Mouse (Mus musculus): ENCODE data around the gene Cracr2b. TPM values are rescaled to one million over a fixed set of nuclear protein-coding genes. Genes with fewer than 3 reads are reported as not detected.

The Cracr2b gene
- polyA plus RNA-seq, 1 experiment from 2014 or later, result 4.6 TPM

- Histone ChIP-seq H3K4me2 (ENCODE audit: low read length) (peak overlapping the region; percentile 67), H3K9ac (replicated peaks; ENCODE audit: low read length) (peak overlapping the region; percentile 75; the same call in 1 of the 2 replicates), H3K4me1 (ENCODE audit: control insufficient read depth, insufficient read depth, low read length) (peaks cover 40% of the 10 kb centered on the region), H3K27me3 (ENCODE audit: control insufficient read depth, insufficient read depth, low read length) (peaks cover 22% of the 10 kb centered on the region), H3K4me3 (replicated peaks; ENCODE audit: low read depth, low read length) (0 out of 2 replicates have a peak overlapping the region, but pooled peaks have one; percentile 54), H3K27ac (replicated peaks; ENCODE audit: low read depth, low read length) (no peak overlapping the region), H3K9me3 (ENCODE audit: control insufficient read depth, low read length) (no peaks in the 10 kb centered on the region), H3K36me3 (ENCODE audit: control insufficient read depth, insufficient read depth, low read length) (peaks cover 29% of the 10 kb centered on the region)
- 89% methylated on average over 18 of the region's 18 CpGs for WGBS
- ATAC-seq (ENCODE audit: low FRiP score, low TSS enrichment), result no peak
- no peak for DNase-seq
Measured at GRCm38 (mm10) chr7:141469901-141470636, 9.2 kb downstream of the Cracr2b start.

DNA sequence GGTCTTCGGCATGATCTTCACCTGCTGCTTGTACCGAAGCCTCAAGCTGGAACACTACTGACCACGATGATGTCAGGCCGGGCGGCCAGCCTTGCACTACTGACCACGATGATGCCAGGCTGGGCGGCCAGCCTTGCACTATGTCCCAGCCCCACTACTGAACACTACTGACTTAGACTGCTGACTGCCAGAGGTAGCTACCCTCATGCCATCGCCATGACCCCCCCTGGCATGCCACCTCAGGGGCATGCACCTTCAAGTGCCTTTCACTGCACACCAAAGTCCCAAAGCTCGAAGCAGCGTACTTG, 9.7 kb downstream of the Cracr2b start:
- H3K4me2 ChIP-seq (ENCODE audit: low read length), result no peak overlapping the region
- H3K27ac ChIP-seq (replicated peaks; ENCODE audit: low read depth, low read length), result no peak overlapping the region
- peaks cover 41% of the 10 kb centered on the region for H3K4me1 ChIP-seq (ENCODE audit: control insufficient read depth, insufficient read depth, low read length)
- 95% methylated on average over 10 of the region's 10 CpGs for WGBS
- H3K9me3 ChIP-seq (ENCODE audit: control insufficient read depth, low read length), result no peaks in the 10 kb centered on the region
- H3K9ac ChIP-seq (replicated peaks; ENCODE audit: low read length), result no peak overlapping the region
- DNase-seq, result no peak
- peaks cover 29% of the 10 kb centered on the region for H3K36me3 ChIP-seq (ENCODE audit: control insufficient read depth, insufficient read depth, low read length)
- peaks cover 17% of the 10 kb centered on the region for H3K27me3 ChIP-seq (ENCODE audit: control insufficient read depth, insufficient read depth, low read length)
- ATAC-seq (ENCODE audit: low FRiP score, low TSS enrichment), result no peak
- H3K4me3 ChIP-seq (replicated peaks; ENCODE audit: low read depth, low read length), result no peak overlapping the region

GRCm38 (mm10) chr7:141471236-141471635, 10.3 kb downstream of the Cracr2b start:
- no peak overlapping the region for H3K4me2 ChIP-seq (ENCODE audit: low read length)
- H3K36me3 ChIP-seq (ENCODE audit: control insufficient read depth, insufficient read depth, low read length), result peaks cover 29% of the 10 kb centered on the region
- H3K27me3 ChIP-seq (ENCODE audit: control insufficient read depth, insufficient read depth, low read length), result peaks cover 18% of the 10 kb centered on the region
- no peak overlapping the region for H3K9ac ChIP-seq (replicated peaks; ENCODE audit: low read length)
- H3K4me3 ChIP-seq (replicated peaks; ENCODE audit: low read depth, low read length), result no peak overlapping the region
- WGBS, result 89% methylated on average over 1 of the region's 1 CpGs
- H3K9me3 ChIP-seq (ENCODE audit: control insufficient read depth, low read length), result no peaks in the 10 kb centered on the region
- DNase-seq (no peak), ATAC-seq (ENCODE audit: low FRiP score, low TSS enrichment) (no peak)
- H3K4me1 ChIP-seq (ENCODE audit: control insufficient read depth, insufficient read depth, low read length), result peaks cover 44% of the 10 kb centered on the region
- H3K27ac ChIP-seq (replicated peaks; ENCODE audit: low read depth, low read length), result no peak overlapping the region

- no peak overlapping the region for H3K4me2 ChIP-seq (ENCODE audit: low read length)
- H3K4me3 ChIP-seq (replicated peaks; ENCODE audit: low read depth, low read length), result no peak overlapping the region
- DNase-seq (no peak), ATAC-seq (ENCODE audit: low FRiP score, low TSS enrichment) (no peak)
- peaks cover 11% of the 10 kb centered on the region for H3K27me3 ChIP-seq (ENCODE audit: control insufficient read depth, insufficient read depth, low read length)
- H3K9ac ChIP-seq (replicated peaks; ENCODE audit: low read length), result no peak overlapping the region
- 82% methylated on average over 6 of the region's 6 CpGs for WGBS
- H3K36me3 ChIP-seq (ENCODE audit: control insufficient read depth, insufficient read depth, low read length), result peaks cover 29% of the 10 kb centered on the region
- H3K27ac ChIP-seq (replicated peaks; ENCODE audit: low read depth, low read length), result no peak overlapping the region
- H3K9me3 ChIP-seq (ENCODE audit: control insufficient read depth, low read length), result no peaks in the 10 kb centered on the region
- peaks cover 39% of the 10 kb centered on the region for H3K4me1 ChIP-seq (ENCODE audit: control insufficient read depth, insufficient read depth, low read length)
Measured at GRCm38 (mm10) chr7:141472226-141472625, 11.3 kb downstream of the Cracr2b start.

DNA sequence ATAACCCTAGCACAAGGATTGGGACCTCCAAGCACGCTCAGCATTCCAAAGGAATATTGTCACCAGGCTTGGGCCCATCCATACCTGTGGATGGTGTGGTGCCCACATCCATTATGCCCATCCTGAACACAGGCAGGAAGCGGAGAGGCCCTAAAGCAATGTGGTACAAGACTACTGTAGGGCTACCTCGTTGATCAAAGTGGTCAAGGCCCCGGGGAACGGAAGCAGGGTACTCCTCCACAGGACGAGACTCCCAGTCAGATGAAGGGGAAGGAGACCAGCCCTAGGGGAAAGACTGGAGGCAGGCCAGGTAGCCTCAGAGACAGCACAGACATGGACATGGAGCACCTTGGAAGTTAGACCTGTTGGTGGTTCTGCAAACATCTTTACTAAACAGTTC, 11.9 kb downstream of the Cracr2b start:
- Histone ChIP-seq H3K9me3 (ENCODE audit: control insufficient read depth, low read length) (no peaks in the 10 kb centered on the region), H3K36me3 (ENCODE audit: control insufficient read depth, insufficient read depth, low read length) (peaks cover 29% of the 10 kb centered on the region), H3K27ac (replicated peaks; ENCODE audit: low read depth, low read length) (no peak overlapping the region), H3K9ac (replicated peaks; ENCODE audit: low read length) (no peak overlapping the region), H3K4me3 (replicated peaks; ENCODE audit: low read depth, low read length) (no peak overlapping the region), H3K4me2 (ENCODE audit: low read length) (no peak overlapping the region), H3K27me3 (ENCODE audit: control insufficient read depth, insufficient read depth, low read length) (peaks cover 10% of the 10 kb centered on the region), H3K4me1 (ENCODE audit: control insufficient read depth, insufficient read depth, low read length) (peaks cover 34% of the 10 kb centered on the region)
- WGBS, result 89% methylated on average over 6 of the region's 6 CpGs
- ATAC-seq (ENCODE audit: low FRiP score, low TSS enrichment), result no peak
- no peak for DNase-seq

DNA sequence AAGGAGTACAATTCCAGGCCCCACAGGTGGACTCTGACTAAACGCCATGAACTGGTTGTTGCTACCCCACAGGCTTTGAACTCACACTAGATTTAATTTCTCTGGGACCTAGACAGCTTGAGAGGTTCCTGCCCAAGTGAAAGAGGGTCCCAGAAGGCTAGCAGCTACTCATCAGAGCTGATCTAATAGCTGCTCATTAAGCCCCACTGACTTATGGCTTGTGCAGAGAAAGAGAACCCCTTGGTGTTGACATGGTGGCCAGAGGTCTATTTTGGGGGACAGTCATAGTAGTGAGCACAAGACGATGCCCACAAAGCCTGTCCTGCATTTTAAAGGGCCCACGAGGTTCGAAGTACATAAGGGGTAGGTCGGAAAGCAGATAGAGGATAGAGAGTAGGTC, 13.3 kb downstream of the Cracr2b start:
- no peak for ATAC-seq (ENCODE audit: low FRiP score, low TSS enrichment)

DNA sequence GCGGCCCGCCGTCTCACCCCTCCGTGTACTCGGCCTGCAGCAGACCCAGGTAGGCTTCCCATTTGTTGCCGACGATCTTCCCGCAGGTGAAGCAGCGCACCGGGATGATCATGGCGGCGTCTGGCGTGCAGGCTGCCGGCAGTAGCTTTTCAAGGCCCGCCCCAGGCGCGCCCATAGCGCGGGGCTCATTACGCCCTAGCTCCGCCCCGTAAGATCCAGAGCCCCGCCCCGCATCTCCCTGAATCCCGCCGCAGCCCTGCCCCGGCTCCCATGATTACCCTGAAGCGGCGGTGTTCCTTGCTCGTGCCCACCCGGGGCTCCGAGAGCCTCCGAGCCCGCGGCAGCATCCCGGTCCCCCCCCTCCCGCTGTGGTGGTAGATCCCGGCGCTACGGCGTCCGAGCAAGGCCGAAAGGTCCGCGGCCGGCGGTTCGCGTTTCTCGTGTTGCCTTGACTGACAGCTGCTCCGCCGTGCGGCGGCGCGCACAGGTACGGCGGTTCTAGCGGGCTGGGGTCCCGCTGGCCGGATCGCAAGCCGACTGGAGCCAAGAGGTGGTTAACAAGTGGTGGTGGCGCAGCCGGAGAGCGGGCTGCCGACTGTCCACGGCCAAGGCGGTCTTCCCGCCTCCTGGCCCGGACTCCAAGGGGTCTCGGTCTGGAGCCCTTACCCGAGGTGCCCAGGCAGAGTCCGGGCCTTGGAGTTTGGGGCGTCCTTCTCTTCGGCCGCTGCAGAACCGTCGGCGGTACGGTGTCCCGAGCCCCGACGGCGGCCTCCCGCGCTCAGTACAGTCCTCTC, 14.3 kb downstream of the Cracr2b start, which contains the start of the genes Polr2l and Tspan4:
Gene Polr2l, minus strand, starts transcription at position 122 of the 794 bp plus-strand sequence.
Gene Tspan4, plus strand, starts transcription at position 230 of the 794 bp plus-strand sequence.
- Histone ChIP-seq H3K9ac (replicated peaks; ENCODE audit: low read length) (peak within 1 kb of the TSS; percentile 89), H3K9me3 (ENCODE audit: control insufficient read depth, low read length) (no peaks in the 10 kb centered on the region), H3K36me3 (ENCODE audit: control insufficient read depth, insufficient read depth, low read length) (peaks cover 24% of the 10 kb centered on the region), H3K4me1 (ENCODE audit: control insufficient read depth, insufficient read depth, low read length) (peaks cover 13% of the 10 kb centered on the region), H3K4me3 (replicated peaks; ENCODE audit: low read depth, low read length) (peak within 1 kb of the TSS; percentile 70), H3K27ac (replicated peaks; ENCODE audit: low read depth, low read length) (peak within 1 kb of the TSS; percentile 92), H3K4me2 (ENCODE audit: low read length) (peak within 1 kb of the TSS; percentile 93), H3K27me3 (ENCODE audit: control insufficient read depth, insufficient read depth, low read length) (peaks cover 10% of the 10 kb centered on the region)
- ATAC-seq (ENCODE audit: low FRiP score, low TSS enrichment) (peak; percentile 83), DNase-seq (peak; percentile 93)
- under 1% methylated on average over 87 of the region's 87 CpGs for WGBS

More for the DNA sequence above, 13.3 kb downstream of the Cracr2b start:
- peak overlapping the region; percentile 93 for H3K4me2 ChIP-seq (ENCODE audit: low read length)
- 13% methylated on average over 5 of the region's 5 CpGs for WGBS
- H3K9me3 ChIP-seq (ENCODE audit: control insufficient read depth, low read length), result no peaks in the 10 kb centered on the region
- H3K4me1 ChIP-seq (ENCODE audit: control insufficient read depth, insufficient read depth, low read length), result peaks cover 22% of the 10 kb centered on the region
- no peak for DNase-seq
- peak overlapping the region; percentile 70 for H3K4me3 ChIP-seq (replicated peaks; ENCODE audit: low read depth, low read length)
- H3K9ac ChIP-seq (replicated peaks; ENCODE audit: low read length), result peak overlapping the region; percentile 89
- peaks cover 29% of the 10 kb centered on the region for H3K36me3 ChIP-seq (ENCODE audit: control insufficient read depth, insufficient read depth, low read length)
- H3K27ac ChIP-seq (replicated peaks; ENCODE audit: low read depth, low read length), result no peak overlapping the region
- peaks cover 10% of the 10 kb centered on the region for H3K27me3 ChIP-seq (ENCODE audit: control insufficient read depth, insufficient read depth, low read length)

DNA sequence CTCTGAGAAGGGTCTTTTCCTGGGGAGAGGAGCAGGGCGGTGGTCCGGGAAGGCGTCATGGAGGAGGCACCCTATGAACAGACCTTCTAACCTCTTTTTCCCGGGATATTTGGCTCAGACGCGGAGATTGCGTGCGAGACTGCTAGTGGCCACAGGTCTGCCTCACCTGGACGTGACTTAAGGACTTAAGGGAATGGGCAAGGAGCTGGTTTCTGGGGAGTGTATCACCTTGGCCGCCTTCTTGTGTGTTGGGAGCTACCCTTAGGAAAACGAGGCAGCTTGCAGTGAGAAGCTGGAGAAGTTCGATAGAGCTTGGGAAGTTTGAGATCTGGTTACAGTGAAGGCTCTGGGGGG, 14.9 kb downstream of the Cracr2b start:
- no peak for DNase-seq
- no peak overlapping the region for H3K27ac ChIP-seq (replicated peaks; ENCODE audit: low read depth, low read length)
- 3% methylated on average over 12 of the region's 12 CpGs for WGBS

More for the DNA sequence above, 14.9 kb downstream of the Cracr2b start:
- Histone ChIP-seq H3K9me3 (ENCODE audit: control insufficient read depth, low read length) (no peaks in the 10 kb centered on the region), H3K4me3 (replicated peaks; ENCODE audit: low read depth, low read length) (peak overlapping the region; percentile 70), H3K4me1 (ENCODE audit: control insufficient read depth, insufficient read depth, low read length) (peaks cover 13% of the 10 kb centered on the region), H3K36me3 (ENCODE audit: control insufficient read depth, insufficient read depth, low read length) (peaks cover 19% of the 10 kb centered on the region), H3K9ac (replicated peaks; ENCODE audit: low read length) (peak overlapping the region; percentile 89; the same call in 1 of the 2 replicates), H3K27me3 (ENCODE audit: control insufficient read depth, insufficient read depth, low read length) (peaks cover 10% of the 10 kb centered on the region), H3K4me2 (ENCODE audit: low read length) (peak overlapping the region; percentile 93)
- ATAC-seq (ENCODE audit: low FRiP score, low TSS enrichment), result no peak
